Mouse (Mus musculus) liver, adult 2 months (tissue): ENCODE results near the gene Dyrk1a. TPM values are rescaled to one million over a fixed set of nuclear protein-coding genes. Genes with fewer than 3 reads are reported as not detected.

Experiments used
- DNase-seq: peaks from one replicate; pipeline ENCODE4 v3.0.0-alpha.2; 2011; ENCODE audit warnings: low read depth, low spot score; ENCODE audit errors: extremely low read depth
- H3K27ac ChIP-seq: fragments of 200-500 bp; replicated peaks from 2 replicates; pipeline ENCODE4 v1.5.1; 2012; ENCODE audit warnings: low read depth, mild to moderate bottlenecking, control low read depth, inconsistent platforms, low read length; ENCODE audit not compliant: insufficient read depth
- H3K27me3 ChIP-seq: fragments of 200-500 bp; 2 replicates; pipeline ENCODE4 v1.6.1; 2012; ENCODE audit warnings: mild to moderate bottlenecking, moderate library complexity, low read length, inconsistent platforms; ENCODE audit not compliant: control insufficient read depth, insufficient read depth
- H3K36me3 ChIP-seq: fragments of 200-500 bp; 2 replicates; pipeline ENCODE4 v1.6.1; 2012; ENCODE audit warnings: low read length, inconsistent platforms; ENCODE audit not compliant: control insufficient read depth, insufficient read depth
- H3K4me1 ChIP-seq: fragments of 200-500 bp; 2 replicates; pipeline ENCODE4 v1.6.1; 2011; ENCODE audit warnings: low read length; ENCODE audit not compliant: control insufficient read depth, insufficient read depth
- H3K4me3 ChIP-seq: fragments of 200-500 bp; 2 replicates; pipeline ENCODE4 v1.5.1; 2011; ENCODE audit warnings: low read depth, mild to moderate bottlenecking, control low read depth, low read length, moderate library complexity; ENCODE audit not compliant: insufficient read depth
- H3K79me2 ChIP-seq: fragments of 200-500 bp; 2 replicates; pipeline ENCODE4 v1.6.1; 2012; ENCODE audit warnings: inconsistent platforms, mild to moderate bottlenecking, low read length, moderate library complexity; ENCODE audit not compliant: control insufficient read depth, insufficient read depth
- H3K9ac ChIP-seq: fragments of 200-500 bp; 2 replicates; pipeline ENCODE4 v1.6.1; 2012; ENCODE audit warnings: low read depth, mild to moderate bottlenecking, control low read depth, inconsistent platforms, low read length
- CTCF ChIP-seq: fragments of 200-500 bp; IDR thresholded peaks from 2 replicates; pipeline ENCODE4 v1.5.1; 2011; ENCODE audit warnings: low read depth, low read length, control low read depth
- POLR2A ChIP-seq: fragments of 200-500 bp; IDR thresholded peaks from 2 replicates; pipeline ENCODE4 v1.6.1; 2011; ENCODE audit warnings: low read length, control low read depth; ENCODE audit not compliant: insufficient read depth; ENCODE audit errors: extremely low read depth
- WGBS: fragments of 180-500 bp; shearing (Covaris S2); methylation state at CpG from one replicate; pipeline ENCODE4 v1.1.7; 2018; 5-methylcytosine and 5-hydroxymethylcytosine counted together
- polyA plus RNA-seq: library from polyadenylated mRNA; depleted of rRNA; stranded (reverse); fragments of >200 nt; gene quantifications from 2 replicates; pipeline ENCODE4 v1.2.3, GENCODE M21; 2012
- total RNA-seq: library from RNA; depleted of rRNA; stranded (reverse); fragments of >200 nt; gene quantifications from 2 replicates; pipeline ENCODE4 v1.2.3, GENCODE M21; 2014

Gene Dyrk1a
- total and polyA plus RNA-seq, 2 experiments = 12.2 to 13.6 TPM

DNA sequence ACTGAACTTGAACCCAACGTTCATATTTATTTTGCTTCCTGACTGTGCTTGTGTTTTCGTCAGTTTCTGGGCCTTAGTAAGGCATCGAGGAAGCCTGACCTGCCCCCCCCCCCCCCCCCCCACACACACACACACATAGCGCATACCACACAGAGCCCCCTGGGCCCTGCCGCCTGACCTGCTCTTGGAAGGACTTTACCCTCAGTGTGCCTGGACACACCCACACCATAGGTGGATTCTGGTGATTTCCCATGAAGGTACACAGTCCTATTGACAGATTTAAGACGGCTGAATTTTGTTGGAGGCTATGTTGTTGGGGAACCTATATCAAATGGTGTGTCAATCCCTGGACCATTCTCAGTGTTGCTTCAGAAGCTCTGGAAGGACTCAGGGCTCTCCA, 63.2 kb downstream of the Dyrk1a start:
- Histone ChIP-seq H3K4me3 (no peak overlapping the region), H3K9ac (no peak overlapping the region), H3K36me3 (no peaks in the 10 kb centered on the region), H3K4me1 (peaks cover 22% of the 10 kb centered on the region), H3K79me2 (peaks cover 34% of the 10 kb centered on the region), H3K27me3 (no peaks in the 10 kb centered on the region), H3K27ac (0 out of 2 replicates have a peak overlapping the region, but pooled peaks have one; percentile 40)
- 40% methylated on average over 6 of the region's 6 CpGs for WGBS
- TF ChIP-seq CTCF (no peak), POLR2A (no peak)
- DNase-seq = no peak

DNA sequence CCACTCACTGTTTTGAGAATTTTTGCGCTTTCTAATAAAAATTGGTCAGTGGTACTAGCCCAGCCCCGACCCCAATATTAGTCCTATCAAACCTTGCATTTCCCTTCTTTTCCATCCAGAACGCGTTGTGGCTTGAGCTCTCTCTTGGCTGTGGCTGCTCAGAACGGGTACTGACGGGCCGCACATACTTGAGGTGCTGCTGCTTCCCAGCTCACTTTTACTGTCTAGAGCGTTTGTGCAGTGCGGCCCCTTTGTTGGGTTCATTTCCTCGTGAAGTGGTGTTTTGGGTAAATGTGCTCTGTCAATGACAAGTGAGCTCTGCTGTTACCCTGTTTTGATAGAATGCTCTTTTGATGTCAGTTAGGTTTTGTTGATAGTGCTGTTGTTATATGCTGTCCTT, 67.6 kb downstream of the Dyrk1a start:
- WGBS = 77% methylated on average over 10 of the region's 10 CpGs
- Histone ChIP-seq H3K36me3 (no peaks in the 10 kb centered on the region), H3K9ac (no peak overlapping the region), H3K4me1 (peaks cover 8% of the 10 kb centered on the region), H3K27ac (no peak overlapping the region), H3K4me3 (no peak overlapping the region), H3K79me2 (peaks cover 51% of the 10 kb centered on the region), H3K27me3 (no peaks in the 10 kb centered on the region)
- no peak for TF ChIP-seq POLR2A
- TF ChIP-seq CTCF = no peak
- no peak for DNase-seq

DNA sequence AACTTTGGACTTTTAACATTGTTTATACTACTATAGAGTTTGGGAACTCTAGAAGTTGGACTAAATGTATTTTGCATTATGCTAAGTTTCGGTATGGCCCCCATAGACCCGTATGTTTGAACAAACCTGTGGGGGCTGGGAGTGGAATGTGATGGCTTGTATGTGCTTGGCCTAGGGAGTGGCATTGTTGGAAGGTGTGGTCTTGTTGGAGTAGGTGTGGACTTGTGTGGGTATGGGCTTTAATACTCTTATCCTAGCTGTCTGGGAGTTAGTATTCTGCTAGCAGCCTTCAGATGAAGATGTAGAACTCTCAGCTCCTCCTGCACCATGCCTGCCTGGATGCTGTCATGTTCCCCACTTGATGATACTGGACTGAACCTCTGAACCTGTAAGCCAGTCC, 72.0 kb downstream of the Dyrk1a start:
- 96% methylated on average over 2 of the region's 2 CpGs for WGBS
- H3K4me1 ChIP-seq = peaks cover 4% of the 10 kb centered on the region; the same call in 1 of the 2 replicates
- no peaks in the 10 kb centered on the region for H3K27me3 ChIP-seq
- H3K4me3 ChIP-seq = no peak overlapping the region
- no peak for DNase-seq
- peaks cover 50% of the 10 kb centered on the region for H3K79me2 ChIP-seq
- TF ChIP-seq CTCF (no peak), POLR2A (no peak)
- H3K27ac ChIP-seq = no peak overlapping the region
- H3K36me3 ChIP-seq = no peaks in the 10 kb centered on the region
- H3K9ac ChIP-seq = no peak overlapping the region

DNA sequence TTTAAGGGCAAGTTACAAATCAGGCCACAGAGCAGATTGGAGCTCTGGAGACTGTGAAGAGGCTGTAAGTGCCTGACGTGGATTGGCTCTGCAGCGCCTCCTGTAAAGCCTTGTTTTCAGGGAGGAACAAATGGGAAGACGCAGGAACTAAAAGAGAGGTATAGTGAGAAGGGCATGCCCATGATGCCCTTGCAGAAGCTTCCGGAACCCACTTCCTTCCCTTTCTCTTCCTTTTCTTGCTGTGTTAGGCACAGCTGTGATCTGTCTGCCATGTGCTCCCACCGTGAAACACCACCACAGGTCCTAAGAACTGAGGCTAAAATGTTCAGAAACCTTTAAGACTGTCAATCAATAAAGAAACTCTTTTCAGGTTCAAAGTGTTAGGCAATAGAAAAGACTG, 77.3 kb downstream of the Dyrk1a start:
- no peak overlapping the region for H3K9ac ChIP-seq
- peaks cover 47% of the 10 kb centered on the region for H3K79me2 ChIP-seq
- 62% methylated on average over 5 of the region's 5 CpGs for WGBS
- no peak for DNase-seq
- H3K36me3 ChIP-seq = no peaks in the 10 kb centered on the region
- TF ChIP-seq POLR2A (no peak), CTCF (no peak)
- H3K4me1 ChIP-seq = peaks cover 21% of the 10 kb centered on the region
- H3K27ac ChIP-seq = no peak overlapping the region
- no peak overlapping the region for H3K4me3 ChIP-seq
- no peaks in the 10 kb centered on the region for H3K27me3 ChIP-seq

DNA sequence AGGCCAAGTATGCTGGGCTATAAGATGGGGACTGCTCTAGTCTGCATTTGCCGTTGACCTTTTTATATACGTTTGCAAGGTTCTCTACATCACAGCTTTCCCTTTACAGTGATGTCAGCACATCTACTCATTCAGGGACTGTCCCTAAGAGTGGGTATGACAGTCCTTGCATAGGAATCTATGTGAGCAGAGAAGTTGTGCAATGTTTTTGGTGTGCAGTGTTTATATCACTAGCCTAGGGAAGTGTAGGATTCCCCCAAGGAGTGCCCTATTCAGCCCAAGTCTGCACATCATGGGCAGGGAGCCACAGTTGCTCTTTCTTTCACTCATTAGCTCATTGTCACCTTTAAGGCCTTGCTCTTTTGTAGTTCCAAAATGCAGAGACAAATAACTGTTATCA, 78.1 kb downstream of the Dyrk1a start:
- Histone ChIP-seq H3K4me1 (peaks cover 21% of the 10 kb centered on the region), H3K36me3 (no peaks in the 10 kb centered on the region), H3K9ac (no peak overlapping the region), H3K79me2 (peaks cover 42% of the 10 kb centered on the region), H3K4me3 (no peak overlapping the region), H3K27me3 (no peaks in the 10 kb centered on the region), H3K27ac (no peak overlapping the region)
- WGBS = 77% methylated on average over 2 of the region's 2 CpGs
- TF ChIP-seq POLR2A (no peak), CTCF (no peak)
- no peak for DNase-seq

DNA sequence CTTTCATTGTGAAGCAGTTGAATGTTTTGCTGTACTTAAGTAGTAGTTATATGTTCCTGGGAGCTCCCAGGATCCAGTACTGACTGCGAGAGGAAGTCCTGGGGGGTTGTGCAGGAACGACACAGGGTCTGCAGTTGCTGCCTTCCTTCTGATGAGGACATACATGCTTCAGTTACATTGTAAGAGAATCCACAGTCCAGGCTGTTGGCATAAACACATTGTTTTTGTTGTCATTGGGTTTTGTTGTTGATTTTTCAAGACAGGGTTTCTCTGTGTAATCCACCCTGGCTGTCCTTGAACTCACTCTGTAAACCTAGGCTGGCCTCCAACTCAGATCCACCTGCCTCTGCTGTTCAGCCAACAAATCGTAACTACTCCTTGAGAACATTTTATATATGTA, 80.1 kb downstream of the Dyrk1a start:
- TF ChIP-seq POLR2A (no peak), CTCF (no peak)
- Histone ChIP-seq H3K27ac (peak overlapping the region; percentile 69), H3K36me3 (no peaks in the 10 kb centered on the region), H3K9ac (no peak overlapping the region), H3K4me3 (no peak overlapping the region), H3K27me3 (no peaks in the 10 kb centered on the region), H3K79me2 (peaks cover 38% of the 10 kb centered on the region), H3K4me1 (peaks cover 21% of the 10 kb centered on the region)
- DNase-seq = peak; percentile 91
- 32% methylated on average over 3 of the region's 3 CpGs for WGBS
